Mouse (Mus musculus) skeletal muscle tissue, adult 2 months (tissue): ENCODE data around the gene Jmjd6.

Experiments
- DNase-seq: peaks from one replicate; pipeline ENCODE4 v3.0.0-alpha.2; 2012; ENCODE audit warnings: low read depth, low spot score

Jmjd6 gene

DNA sequence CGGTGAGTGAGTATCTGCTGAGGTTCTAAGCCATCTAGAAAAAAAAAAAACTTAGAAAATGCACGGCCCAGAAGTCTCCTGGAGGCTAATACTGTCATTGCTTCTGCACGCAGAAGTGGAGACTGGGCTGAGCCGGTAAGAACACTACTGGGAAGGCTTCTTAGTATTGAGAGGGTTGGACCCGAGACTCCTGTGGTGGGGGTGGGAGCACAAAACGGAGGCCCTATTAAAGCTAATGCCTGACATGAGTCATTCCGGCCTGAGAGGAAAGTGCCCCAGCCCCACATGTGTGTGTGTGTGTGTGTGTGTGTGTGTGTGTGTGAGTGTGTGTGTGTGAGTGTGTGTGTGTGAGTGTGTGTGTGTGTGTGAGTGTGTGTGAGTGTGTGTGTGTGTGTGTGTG is 36.1 kb downstream of the Jmjd6 start:
- no peak for DNase-seq

DNA sequence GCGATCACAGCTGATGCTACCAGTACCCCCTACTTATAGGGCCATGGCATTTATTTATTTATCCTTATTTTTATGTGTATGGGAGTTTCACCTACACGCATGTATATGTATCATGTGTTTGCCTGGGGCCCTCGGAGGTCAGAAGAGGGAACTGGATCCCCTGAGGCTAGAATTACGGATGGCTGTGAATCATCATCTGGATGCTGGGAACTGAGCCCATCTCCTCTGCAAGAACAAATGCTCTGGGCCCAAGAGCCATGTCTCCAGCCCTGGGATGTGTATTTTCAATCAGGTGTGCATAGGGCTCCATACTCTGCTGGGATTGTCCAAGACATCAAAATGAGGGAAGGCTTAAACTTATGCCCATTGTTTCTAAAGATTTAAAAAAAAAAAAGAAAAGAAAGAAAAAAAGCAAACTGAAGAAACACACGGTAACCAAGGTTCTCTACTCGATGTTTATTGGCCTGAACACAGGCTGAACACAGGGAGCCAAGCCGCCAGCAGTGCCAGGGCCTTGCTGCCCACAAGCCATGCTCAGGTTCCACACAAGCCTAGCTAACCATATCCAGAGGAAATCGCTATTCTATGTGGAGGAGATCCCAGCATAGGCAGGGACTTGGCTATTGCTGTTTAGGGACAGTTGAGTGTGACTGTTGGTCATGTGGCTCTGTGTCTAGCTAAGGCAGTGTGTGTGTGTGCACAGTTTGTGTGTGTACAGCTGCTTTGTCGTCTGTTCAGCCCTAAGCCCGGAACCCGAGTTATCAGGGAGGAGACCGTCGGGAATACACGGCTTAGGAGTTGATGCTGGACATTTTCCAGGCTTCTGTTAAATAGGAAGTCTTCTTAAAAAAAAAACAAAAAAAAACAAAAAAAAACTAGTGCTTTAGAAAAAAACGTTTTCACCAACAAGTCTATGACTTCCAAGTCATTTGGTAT is 36.8 kb downstream of the Jmjd6 start:
- no peak for DNase-seq

GRCm38 (mm10) chr11:116802709-116803108 is 40.5 kb downstream of the Jmjd6 start:
- no peak for DNase-seq

DNA sequence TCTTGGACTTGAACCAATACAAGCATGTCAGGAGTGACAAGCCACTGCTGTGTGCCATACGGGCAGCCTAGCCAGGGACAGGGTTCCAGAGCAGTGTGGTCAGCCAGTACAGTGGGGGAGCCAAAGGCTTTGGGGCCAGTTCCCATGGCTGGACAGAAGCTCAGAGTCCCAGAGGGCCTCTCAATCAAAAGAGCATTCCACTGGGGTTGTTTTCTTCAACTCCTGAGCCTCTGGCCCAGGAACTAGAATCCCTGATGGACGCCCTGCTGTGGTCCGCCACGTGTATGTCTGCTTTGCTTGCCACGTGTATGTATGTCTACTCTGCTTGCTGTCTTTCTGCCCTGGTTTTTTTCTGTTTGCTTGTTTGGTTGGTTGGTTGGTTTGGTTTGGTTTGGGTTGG is 42.1 kb downstream of the Jmjd6 start:
- no peak for DNase-seq

DNA sequence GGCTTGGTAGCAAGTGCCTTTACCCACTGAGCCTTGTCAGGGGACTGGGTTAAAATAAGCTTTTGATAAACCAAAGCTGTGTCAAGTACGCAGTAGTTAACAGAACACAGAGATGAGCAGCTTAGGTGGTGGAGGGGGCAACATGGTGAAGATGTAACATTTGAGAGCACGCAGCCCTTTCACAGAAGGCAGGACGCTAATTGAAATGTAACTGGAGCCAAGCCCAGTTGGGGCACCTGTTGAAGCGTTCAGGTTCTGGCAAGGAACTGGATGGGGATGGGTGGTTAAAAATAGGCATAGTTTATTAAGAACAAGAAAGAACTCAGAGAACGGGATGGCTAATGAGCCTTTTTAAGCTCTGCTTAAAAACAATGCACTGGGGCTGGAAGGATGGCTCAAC is 43.9 kb downstream of the Jmjd6 start:
- DNase-seq: no peak
